Mouse (Mus musculus) kidney, embryonic 15.5 days (tissue): ENCODE data around the gene Ifi208. TPM values are rescaled to one million over a fixed set of nuclear protein-coding genes. Genes with fewer than 3 reads are reported as not detected.
A peak's percentile ranks its signal among the peaks of the same experiment; 100 is the strongest.
"Not testable (repeated sequence)": the region's sequence is repeated elsewhere in the genome, so short reads cannot be mapped to it uniquely, and the experiment has no call there.

Source experiments
- ATAC-seq: fragments of 200-750 bp; cut with Nextera tagmentation; replicated peaks from 2 replicates; pipeline ENCODE4 v1.8.0; 2017; ENCODE audit warnings: moderate TSS enrichment; ENCODE audit not compliant: low FRiP score
- H3K27ac ChIP-seq: fragments of 300-500 bp; sonication (generic); 2 replicates; pipeline ENCODE4 v1.5.1; 2015; ENCODE audit warnings: mild to moderate bottlenecking, inconsistent platforms
- H3K27me3 ChIP-seq: fragments of 300-500 bp; sonication (generic); 2 replicates; pipeline ENCODE4 v1.6.1; 2015; ENCODE audit warnings: inconsistent platforms
- H3K36me3 ChIP-seq: fragments of 300-500 bp; sonication (generic); 2 replicates; pipeline ENCODE4 v1.6.1; 2015; ENCODE audit warnings: inconsistent platforms
- H3K4me1 ChIP-seq: fragments of 300-500 bp; sonication (generic); 2 replicates; pipeline ENCODE4 v1.6.1; 2015; ENCODE audit warnings: inconsistent platforms
- H3K4me2 ChIP-seq: fragments of 300-500 bp; sonication (generic); 2 replicates; pipeline ENCODE4 v1.6.1; 2015; ENCODE audit warnings: moderate library complexity, mild to moderate bottlenecking, inconsistent platforms
- H3K4me3 ChIP-seq: fragments of 300-500 bp; sonication (generic); replicated peaks from 2 replicates; pipeline ENCODE4 v1.5.1; 2015; ENCODE audit warnings: mild to moderate bottlenecking, inconsistent platforms
- H3K9ac ChIP-seq: fragments of 300-500 bp; sonication (generic); 2 replicates; pipeline ENCODE4 v1.6.1; 2015; ENCODE audit warnings: mild to moderate bottlenecking, inconsistent platforms
- H3K9me3 ChIP-seq: fragments of 300-500 bp; sonication (generic); replicated peaks from 2 replicates; pipeline ENCODE4 v1.6.1; 2016; ENCODE audit warnings: inconsistent platforms
- WGBS: fragments of 180-500 bp; shearing (Covaris S2); methylation state at CpG from one replicate; pipeline ENCODE4 v1.1.7; 2015; ENCODE audit warnings: mixed read lengths; 5-methylcytosine and 5-hydroxymethylcytosine counted together
- polyA plus RNA-seq: library from polyadenylated mRNA; unstranded; fragments of >200 nt; fragmentation: Nextera tagmentation; extraction: Ambion mirVana; gene quantifications from 2 replicates; pipeline ENCODE4 v1.2.1, GENCODE M21; 2015

The Ifi208 gene
- polyA plus RNA-seq: not detected in 2 replicates

GRCm38 (mm10) chr1:173673458-173674097 is at the start of gene Ifi208:
Gene Ifi208, plus strand, starts transcription at chr1:173673675.
- not testable (repeated sequence) for H3K9ac ChIP-seq, H3K4me1 ChIP-seq, H3K4me2 ChIP-seq, H3K4me3 ChIP-seq, H3K9me3 ChIP-seq, ATAC-seq, H3K27ac ChIP-seq, H3K27me3 ChIP-seq, H3K36me3 ChIP-seq
- 29% methylated on average over 3 of the region's 3 CpGs for WGBS

- Histone ChIP-seq H3K4me3 (no peak overlapping the region), H3K27ac (no peak overlapping the region), H3K9ac (no peak overlapping the region), H3K36me3 (no peaks in the 10 kb centered on the region), H3K4me2 (no peak overlapping the region), H3K4me1 (no peaks in the 10 kb centered on the region), H3K9me3 (no peaks in the 10 kb centered on the region), H3K27me3 (no peaks in the 10 kb centered on the region)
- whole genome bisulfite sequencing: 90% methylated on average over 2 of the region's 2 CpGs
- no peak for ATAC-seq
These were observed 49.4 kb upstream of the Ifi208 start for GRCm38 (mm10) chr1:173624052-173624451.

DNA sequence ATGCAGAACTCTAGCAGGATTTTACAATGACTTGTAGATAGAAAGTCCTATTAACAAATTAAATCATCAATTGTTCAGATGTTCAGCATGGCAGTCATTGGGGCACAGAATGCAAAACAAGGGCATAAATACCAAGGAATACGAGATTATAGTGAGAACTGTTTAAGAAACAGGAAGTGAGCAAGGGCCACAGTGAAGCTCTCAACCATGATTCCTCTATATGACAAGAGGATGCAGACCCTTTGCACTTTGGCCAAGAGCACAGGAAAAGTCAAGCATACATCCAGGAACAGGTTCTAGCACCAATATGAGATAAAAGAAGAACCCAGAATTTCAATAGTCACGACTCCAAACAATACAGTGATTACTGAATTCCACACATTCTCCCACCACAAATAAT is 46.8 kb upstream of the Ifi208 start:
- no peak overlapping the region for H3K27ac ChIP-seq
- no peak for ATAC-seq
- WGBS: 72% methylated on average over 2 of the region's 2 CpGs
- H3K27me3 ChIP-seq: no peaks in the 10 kb centered on the region
- H3K9me3 ChIP-seq: no peaks in the 10 kb centered on the region
- no peak overlapping the region for H3K4me3 ChIP-seq
- H3K9ac ChIP-seq: no peak overlapping the region
- H3K36me3 ChIP-seq: no peaks in the 10 kb centered on the region
- no peaks in the 10 kb centered on the region for H3K4me1 ChIP-seq
- H3K4me2 ChIP-seq: no peak overlapping the region

DNA sequence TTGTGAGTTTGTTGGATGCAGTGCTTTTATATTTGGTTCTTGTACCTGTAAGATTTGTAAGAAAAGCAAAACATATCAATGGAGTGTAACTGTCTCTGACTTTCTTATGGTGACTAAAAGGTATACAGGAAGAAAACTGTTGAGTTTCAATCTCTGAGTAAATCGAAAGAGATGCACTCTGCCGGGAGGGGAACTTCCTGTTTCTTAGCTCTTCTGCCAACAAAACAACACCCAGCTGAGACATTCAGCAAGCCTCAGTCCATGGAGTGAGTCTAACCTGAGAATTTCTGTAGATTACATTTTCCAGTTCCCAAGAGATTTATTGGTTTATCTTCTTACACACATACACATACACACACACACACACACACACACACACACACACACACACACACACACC is 42.9 kb upstream of the Ifi208 start, which contains the start of gene Ifi209:
Gene Ifi209 (plus strand): TSS at position 296 of the 400 bp plus-strand sequence.
- H3K4me2 ChIP-seq, H3K9me3 ChIP-seq, H3K9ac ChIP-seq, ATAC-seq, H3K36me3 ChIP-seq, H3K4me1 ChIP-seq, H3K27ac ChIP-seq, H3K4me3 ChIP-seq, H3K27me3 ChIP-seq: not testable (repeated sequence)
- 76% methylated on average over 2 of the region's 2 CpGs for WGBS

DNA sequence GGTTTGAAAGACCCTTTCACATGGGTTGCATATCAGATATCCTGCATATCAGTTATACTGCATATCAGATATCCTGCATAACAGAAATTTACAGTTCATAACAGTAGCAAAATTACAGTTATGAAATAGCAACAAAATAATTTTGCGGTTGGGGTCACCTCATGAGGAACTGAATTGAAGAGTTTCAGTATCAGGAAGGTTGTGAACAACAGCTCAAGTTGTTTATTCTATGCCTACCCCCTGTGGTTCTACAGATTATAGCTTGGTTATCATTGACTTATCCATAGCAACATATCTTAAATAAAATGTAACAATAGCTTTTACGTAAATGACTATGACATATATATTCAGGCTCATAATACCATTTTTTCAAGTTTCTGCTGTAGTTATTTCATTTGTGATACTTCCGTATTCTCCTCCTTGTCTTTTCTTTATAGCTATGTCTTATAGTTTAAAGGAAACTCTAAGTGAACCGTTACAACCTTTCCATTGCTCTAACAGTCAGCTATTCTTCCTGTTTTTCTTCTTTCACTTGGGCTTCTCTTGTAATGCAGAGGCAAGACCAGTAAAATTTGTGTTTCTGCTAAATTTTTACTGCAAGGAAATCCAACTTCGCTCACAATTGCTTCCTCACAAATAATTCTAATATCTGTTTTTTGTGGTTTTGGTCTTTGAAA is 39.4 kb upstream of the Ifi208 start:
- no peaks in the 10 kb centered on the region for H3K9me3 ChIP-seq
- 85% methylated on average over 5 of the region's 5 CpGs for WGBS
- ATAC-seq: no peak
- no peaks in the 10 kb centered on the region for H3K4me1 ChIP-seq
- no peak overlapping the region for H3K4me3 ChIP-seq
- H3K27ac ChIP-seq: no peak overlapping the region
- H3K4me2 ChIP-seq: no peak overlapping the region
- no peaks in the 10 kb centered on the region for H3K36me3 ChIP-seq
- H3K27me3 ChIP-seq: no peaks in the 10 kb centered on the region
- no peak overlapping the region for H3K9ac ChIP-seq

DNA sequence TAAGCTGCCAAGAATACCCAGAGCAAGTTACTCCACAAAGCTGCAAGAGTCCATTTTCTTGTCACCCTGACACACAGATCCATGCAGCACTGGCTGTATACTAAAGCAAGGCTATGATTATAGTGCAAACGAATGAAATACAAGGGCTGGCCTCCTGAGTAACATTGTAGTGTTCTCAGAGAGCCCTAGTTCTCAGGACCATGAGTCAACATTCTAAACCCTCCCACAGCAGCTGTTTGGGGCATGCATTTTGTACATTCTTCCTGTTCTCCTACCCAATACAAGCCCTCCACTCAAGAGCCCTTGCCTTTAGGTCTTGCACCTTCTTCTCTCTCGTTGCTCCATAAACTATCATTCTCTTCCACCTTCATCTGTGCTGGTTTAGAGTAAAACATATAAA is 28.1 kb upstream of the Ifi208 start:
- Histone ChIP-seq H3K27ac (no peak overlapping the region), H3K4me2 (no peak overlapping the region), H3K4me1 (no peaks in the 10 kb centered on the region), H3K27me3 (no peaks in the 10 kb centered on the region), H3K9ac (no peak overlapping the region), H3K36me3 (no peaks in the 10 kb centered on the region), H3K9me3 (no peaks in the 10 kb centered on the region), H3K4me3 (no peak overlapping the region)
- WGBS: 72% methylated on average over 2 of the region's 2 CpGs
- ATAC-seq: no peak

DNA sequence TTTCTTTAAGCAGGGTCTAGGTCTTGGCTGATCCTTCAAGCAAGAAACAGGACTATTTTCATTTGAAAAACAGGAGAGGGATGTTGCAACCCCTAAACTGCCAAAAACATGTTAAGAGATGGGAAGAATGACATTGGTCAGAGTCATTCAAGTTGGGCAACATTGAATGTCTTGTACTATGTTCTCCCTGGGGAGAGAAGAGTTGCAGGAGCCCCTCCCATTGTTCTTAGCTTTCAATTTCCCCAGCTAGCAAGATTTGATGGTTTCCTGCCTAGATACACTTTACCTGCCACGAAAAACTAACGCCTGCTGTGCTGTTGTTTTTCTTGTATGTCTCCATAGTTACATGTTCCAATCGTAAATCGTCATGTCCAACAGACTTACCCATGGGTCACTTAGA is 15.5 kb upstream of the Ifi208 start:
- Histone ChIP-seq H3K4me1 (no peaks in the 10 kb centered on the region), H3K9me3 (no peaks in the 10 kb centered on the region)
- 59% methylated on average over 4 of the region's 4 CpGs for WGBS

GRCm38 (mm10) chr1:173678605-173679004 is 5.1 kb downstream of the Ifi208 start:
- not testable (repeated sequence) for H3K9ac ChIP-seq

More for the DNA sequence above, 15.5 kb upstream of the Ifi208 start:
- Histone ChIP-seq H3K4me3 (no peak overlapping the region), H3K27ac (no peak overlapping the region), H3K4me2 (no peak overlapping the region), H3K36me3 (no peaks in the 10 kb centered on the region), H3K27me3 (no peaks in the 10 kb centered on the region), H3K9ac (no peak overlapping the region)
- ATAC-seq: no peak

GRCm38 (mm10) chr1:173694270-173694669 is 20.8 kb downstream of the Ifi208 start:
- H3K4me1 ChIP-seq: no peaks in the 10 kb centered on the region
- H3K4me2 ChIP-seq: no peak overlapping the region
- no peaks in the 10 kb centered on the region for H3K36me3 ChIP-seq
- H3K27me3 ChIP-seq: no peaks in the 10 kb centered on the region
- ATAC-seq: no peak
- no peak overlapping the region for H3K4me3 ChIP-seq
- 100% methylated on average over 1 of the region's 1 CpGs for WGBS
- no peak overlapping the region for H3K9ac ChIP-seq
- H3K9me3 ChIP-seq: no peaks in the 10 kb centered on the region
- no peak overlapping the region for H3K27ac ChIP-seq

More at GRCm38 (mm10) chr1:173678605-173679004, 5.1 kb downstream of the Ifi208 start:
- not testable (repeated sequence) for H3K4me2 ChIP-seq, H3K4me1 ChIP-seq, H3K4me3 ChIP-seq, H3K27ac ChIP-seq, H3K9me3 ChIP-seq, ATAC-seq, H3K36me3 ChIP-seq, H3K27me3 ChIP-seq
- 85% methylated on average over 1 of the region's 1 CpGs for WGBS

DNA sequence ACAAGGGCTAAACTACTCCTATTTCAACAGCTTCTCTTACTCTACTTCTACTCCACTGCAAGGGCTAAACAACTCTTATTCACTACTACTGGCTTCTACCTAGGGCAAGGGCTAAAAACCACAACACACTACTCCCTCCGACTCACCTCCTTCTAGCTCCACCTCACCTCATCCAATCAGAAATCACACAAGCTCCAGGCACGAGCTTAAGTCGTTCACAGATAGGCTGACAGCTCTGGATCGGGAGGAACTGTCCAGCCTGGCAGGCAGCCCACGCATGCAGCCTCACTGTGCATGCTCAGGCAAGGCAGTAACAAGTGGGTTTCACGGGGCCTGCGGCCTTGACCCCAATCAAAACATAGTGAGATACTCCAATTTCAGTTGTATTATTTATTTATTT is 59.7 kb downstream of the Ifi208 start:
- Histone ChIP-seq H3K36me3 (no peaks in the 10 kb centered on the region), H3K9me3 (no peaks in the 10 kb centered on the region), H3K27me3 (no peaks in the 10 kb centered on the region), H3K4me3 (no peak overlapping the region), H3K4me2 (no peak overlapping the region), H3K9ac (no peak overlapping the region), H3K4me1 (no peaks in the 10 kb centered on the region), H3K27ac (no peak overlapping the region)
- 13% methylated on average over 7 of the region's 7 CpGs for WGBS
- peak; percentile 86 for ATAC-seq

DNA sequence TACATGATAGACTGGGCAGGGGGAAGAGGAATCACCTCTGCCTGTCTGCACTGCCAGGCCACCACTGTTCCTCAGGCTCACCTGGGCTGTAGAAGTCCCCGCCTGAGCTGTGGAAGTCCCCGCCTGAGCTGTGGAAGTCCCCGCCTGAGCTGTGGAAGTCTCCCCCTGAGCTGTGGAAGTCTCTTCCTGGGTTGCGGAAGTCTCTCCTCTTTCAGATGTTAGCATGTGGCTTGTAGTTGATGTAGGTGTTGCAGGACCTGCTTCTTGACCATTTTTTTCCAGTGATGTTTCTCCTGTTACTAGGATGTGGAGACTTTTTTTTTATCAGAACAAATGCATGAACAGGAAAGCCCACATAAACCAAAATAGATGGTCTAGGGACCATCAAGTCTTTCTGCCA is 61.5 kb downstream of the Ifi208 start:
- not testable (repeated sequence) for H3K4me1 ChIP-seq, H3K9me3 ChIP-seq, H3K4me2 ChIP-seq, H3K4me3 ChIP-seq, H3K36me3 ChIP-seq, ATAC-seq, H3K27ac ChIP-seq, H3K27me3 ChIP-seq, H3K9ac ChIP-seq
- 82% methylated on average over 4 of the region's 4 CpGs for WGBS

GRCm38 (mm10) chr1:173736986-173737385 is 63.5 kb downstream of the Ifi208 start:
- ATAC-seq: no peak
- H3K27ac ChIP-seq: no peak overlapping the region
- H3K9me3 ChIP-seq: no peaks in the 10 kb centered on the region
- no peak overlapping the region for H3K4me2 ChIP-seq
- no peaks in the 10 kb centered on the region for H3K36me3 ChIP-seq
- whole genome bisulfite sequencing: 75% methylated on average over 2 of the region's 2 CpGs
- no peaks in the 10 kb centered on the region for H3K4me1 ChIP-seq
- no peak overlapping the region for H3K4me3 ChIP-seq
- no peaks in the 10 kb centered on the region for H3K27me3 ChIP-seq
- H3K9ac ChIP-seq: no peak overlapping the region

- Histone ChIP-seq H3K4me1 (no peaks in the 10 kb centered on the region), H3K9me3 (no peaks in the 10 kb centered on the region)
- ATAC-seq: no peak
These were observed 67.1 kb downstream of the Ifi208 start for GRCm38 (mm10) chr1:173740537-173740936.

More at GRCm38 (mm10) chr1:173740537-173740936, 67.1 kb downstream of the Ifi208 start:
- no peak overlapping the region for H3K4me3 ChIP-seq
- no peak overlapping the region for H3K27ac ChIP-seq
- H3K4me2 ChIP-seq: no peak overlapping the region
- H3K36me3 ChIP-seq: no peaks in the 10 kb centered on the region
- no peaks in the 10 kb centered on the region for H3K27me3 ChIP-seq
- no peak overlapping the region for H3K9ac ChIP-seq
